Mouse (Mus musculus) cerebellum, postnatal 25 days (tissue): ENCODE results near the gene Olfr874.
A peak's percentile ranks its signal among the peaks of the same experiment; 100 is the strongest.
"Not testable (repeated sequence)": the region's sequence is repeated elsewhere in the genome, so short reads cannot be mapped to it uniquely, and the experiment has no call there.

Source experiments
- DNase-seq, 2 experiments: peaks; one replicate each; pipeline ENCODE4 v3.0.0; 2021; ENCODE audit warnings: mixed read lengths in 2 of 2

Gene Olfr874

DNA sequence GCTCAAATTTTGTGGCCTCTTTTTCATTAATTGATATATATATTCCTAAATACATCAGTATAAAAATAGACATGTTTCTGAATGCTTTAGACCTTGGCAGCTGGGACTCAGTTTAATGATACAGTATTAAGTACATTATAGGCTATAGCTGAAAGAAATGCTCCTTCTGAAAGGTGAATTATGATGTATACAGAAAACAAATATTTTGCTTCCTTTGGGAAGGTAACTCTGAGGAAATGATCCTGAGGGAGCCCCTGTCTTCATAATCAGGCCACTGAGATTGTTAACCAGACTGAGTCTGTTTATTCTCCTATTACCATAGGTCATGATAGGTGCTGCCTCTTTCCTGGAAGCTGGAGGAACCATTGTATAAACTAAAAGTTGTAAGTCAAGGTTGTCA lies at the start of gene Olfr874:
Olfr874 (plus strand) TSS at position 301 of the 400 bp plus-strand sequence.
- no peak for DNase-seq

DNA sequence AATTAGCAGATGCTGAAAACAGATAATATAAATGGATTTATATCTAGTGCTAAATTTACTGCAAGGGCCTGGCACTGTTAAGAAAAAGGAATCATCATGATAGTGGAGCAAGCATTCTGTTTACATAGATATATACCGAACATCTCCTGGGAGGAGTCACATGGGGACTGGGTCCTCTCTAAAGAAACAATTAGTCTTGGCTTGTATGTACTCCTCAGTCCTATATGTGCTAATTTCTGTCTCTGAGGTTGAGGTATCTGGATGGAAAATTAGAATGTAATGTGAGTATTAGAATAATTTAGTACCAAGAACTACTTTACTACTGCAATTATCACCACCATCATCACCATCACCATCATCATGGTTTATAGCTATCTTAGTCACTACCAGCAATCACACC lies 28.8 kb upstream of the Olfr874 start, which contains the start of gene Olfr160:
Olfr160 (minus strand) TSS at position 101 of the 400 bp plus-strand sequence.
- DNase-seq = no peak

DNA sequence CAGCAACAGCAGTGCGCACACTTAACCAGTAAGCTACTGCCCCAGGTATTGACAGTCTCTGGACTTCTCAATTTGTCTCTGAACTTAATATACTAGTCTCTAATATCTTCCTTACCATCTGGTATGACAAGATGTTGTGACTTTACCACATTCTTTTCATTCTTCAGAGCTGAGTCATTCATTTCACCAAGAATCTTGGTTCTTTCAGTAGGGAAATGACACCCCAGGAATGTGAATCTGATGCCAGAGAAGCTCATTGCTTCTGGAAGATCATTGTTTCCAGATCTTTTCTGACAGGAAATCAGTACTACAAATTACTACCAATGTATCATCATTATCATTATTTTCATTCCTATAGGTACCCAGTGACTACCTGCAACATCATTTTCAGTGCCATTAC lies 10.6 kb upstream of the Olfr874 start:
- DNase-seq = no peak

DNA sequence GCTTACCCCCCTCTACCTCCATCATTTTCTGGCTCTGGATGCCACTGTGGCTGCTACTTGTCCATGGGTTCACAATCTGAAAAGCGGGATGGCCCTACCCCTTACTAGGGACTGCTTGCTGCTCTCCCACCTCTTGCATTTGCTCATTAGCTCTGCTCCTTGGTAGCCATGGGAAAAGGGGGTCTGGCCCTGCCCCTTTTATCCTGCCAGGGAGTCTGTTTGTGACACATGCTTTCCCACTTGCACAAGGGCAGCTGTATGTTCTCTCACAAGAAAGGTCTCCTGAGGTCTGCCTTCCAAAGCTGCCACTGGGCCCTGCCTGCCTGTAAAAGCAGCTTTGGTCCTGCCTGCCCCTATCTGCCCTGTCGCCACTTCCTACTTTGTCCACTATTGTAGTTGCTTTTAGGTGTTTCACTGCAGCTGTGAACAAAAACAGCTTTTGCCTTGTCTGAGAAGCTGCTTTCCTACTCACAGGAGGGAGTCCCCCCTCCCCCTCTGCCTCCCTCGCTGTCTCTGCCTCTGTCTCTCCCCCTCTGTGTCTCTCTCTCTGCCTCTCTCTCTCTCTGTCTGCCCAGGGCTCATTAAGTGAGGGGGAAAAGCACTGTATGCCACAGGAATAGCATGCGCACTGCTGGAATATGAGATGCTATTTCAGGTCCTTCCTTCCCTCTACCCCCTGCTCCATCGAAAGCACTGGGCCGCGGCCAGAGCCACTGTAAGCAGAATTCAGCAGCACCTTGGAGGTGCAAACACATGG lies 5.6 kb downstream of the Olfr874 start:
- no peak for DNase-seq

DNA sequence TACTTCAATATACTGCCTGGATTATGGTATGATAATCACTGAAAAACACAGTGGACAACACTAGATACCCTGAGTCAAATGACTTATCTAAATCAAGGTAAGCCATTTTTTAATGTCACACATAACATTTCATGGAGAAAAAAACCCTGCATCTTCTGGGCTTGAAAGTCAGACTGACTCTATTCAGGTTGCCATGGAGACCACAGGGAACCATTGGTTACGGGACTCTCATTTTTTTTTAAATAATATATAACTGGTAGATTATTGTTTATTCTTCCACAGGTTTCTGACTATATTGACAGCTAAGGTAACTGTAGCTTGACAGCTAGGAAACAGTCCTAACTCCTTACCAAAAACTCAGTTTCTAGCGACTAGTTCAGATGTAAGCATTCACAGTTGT lies 6.6 kb downstream of the Olfr874 start:
- no peak for DNase-seq

DNA sequence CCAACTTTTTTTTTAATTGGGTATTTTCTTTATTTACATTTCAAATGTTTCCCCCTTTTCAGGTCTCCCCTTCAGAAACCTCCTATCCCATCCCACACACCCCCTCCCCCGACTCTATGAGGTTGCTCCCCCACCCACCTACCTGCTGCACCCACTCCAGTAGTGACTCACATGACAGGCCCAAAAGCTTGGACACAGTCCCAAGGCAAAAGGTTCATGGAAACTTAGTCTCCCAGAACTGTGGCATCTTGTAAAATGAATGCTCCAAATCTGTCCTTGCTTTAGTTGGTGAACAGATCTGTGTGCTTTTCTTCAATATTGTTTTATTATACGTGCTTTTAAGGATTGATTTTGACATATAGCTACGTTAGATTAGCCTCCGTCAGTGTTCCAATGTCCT lies 7.1 kb downstream of the Olfr874 start:
- no peak for DNase-seq

DNA sequence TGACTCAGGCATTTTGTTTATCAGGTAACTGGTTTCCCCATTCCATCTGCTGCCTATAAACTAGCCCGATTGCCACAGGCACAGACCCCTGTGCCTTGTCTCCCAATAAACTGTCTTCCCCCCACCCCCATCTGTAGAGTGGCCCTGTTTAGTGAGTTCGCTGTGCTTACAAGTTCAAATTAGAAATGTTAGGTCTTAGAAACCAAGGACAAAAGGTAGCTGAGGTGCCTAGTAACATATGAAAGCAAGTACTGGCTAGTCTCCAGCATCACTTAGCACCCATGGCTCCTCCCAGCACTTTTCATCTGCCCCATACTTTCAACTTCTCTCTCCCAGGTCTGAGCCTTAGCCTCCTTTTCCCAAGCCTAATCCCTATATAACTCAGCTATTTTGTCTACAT lies 16.8 kb downstream of the Olfr874 start:
- no peak for DNase-seq

DNA sequence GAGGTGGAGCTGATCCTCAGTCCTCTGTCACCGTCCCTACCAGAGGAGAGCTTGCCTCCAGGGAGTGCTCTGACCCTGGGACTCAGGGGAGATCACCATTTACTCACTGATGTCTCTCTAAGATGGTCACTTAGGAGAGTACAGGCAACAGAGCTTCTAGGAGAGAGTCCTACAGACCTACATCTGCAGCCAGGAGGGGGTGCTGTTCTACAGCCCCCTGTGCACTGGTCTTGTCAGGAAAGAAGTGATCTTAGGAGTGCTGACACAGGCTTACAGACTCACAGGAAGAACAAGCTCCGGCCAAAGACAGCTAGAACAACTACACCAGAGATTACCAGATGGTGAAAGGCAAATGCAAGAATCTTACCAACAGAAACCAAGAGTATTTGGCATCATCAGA lies 17.6 kb downstream of the Olfr874 start:
- no peak for DNase-seq

DNA sequence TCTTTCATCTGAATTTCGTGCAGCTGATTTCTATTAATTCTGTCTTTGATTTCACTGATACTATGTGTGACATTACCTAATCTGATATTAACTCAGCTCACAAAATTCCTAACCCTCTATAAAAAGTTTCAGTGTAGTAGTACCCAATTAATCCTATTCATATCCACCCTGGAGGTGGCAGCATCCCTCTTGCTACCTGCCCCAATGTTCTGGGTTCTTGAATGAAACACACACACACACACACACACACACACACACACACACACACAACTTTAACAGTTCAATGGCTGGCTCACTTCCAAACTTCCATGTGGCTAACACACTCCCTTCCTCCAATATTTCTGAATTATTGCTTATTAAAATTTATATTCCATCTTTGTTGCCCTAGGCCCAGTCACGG lies 25.8 kb downstream of the Olfr874 start:
- DNase-seq = no peak

DNA sequence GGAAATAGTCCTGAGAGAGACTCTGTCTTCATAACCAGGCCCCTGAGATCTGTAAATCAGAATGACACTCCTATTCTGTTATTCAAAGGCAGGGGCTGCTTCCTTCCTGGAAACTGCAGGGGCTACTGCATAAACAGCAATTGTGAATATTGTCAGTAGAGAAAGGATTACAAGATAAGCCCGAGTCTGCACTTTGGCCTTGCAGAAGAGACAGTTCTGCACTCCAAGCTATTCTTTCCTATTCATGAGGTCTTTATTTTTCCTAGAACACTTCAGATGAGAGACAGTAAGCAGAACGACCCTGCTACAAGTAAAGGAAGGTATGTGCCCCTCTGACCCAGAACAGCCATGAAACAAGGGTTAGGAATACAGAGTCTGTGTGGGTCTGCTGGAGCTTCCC lies 26.9 kb downstream of the Olfr874 start, which contains the start of gene Olfr875:
Olfr875 (plus strand) TSS at position 99 of the 400 bp plus-strand sequence.
- no peak for DNase-seq

DNA sequence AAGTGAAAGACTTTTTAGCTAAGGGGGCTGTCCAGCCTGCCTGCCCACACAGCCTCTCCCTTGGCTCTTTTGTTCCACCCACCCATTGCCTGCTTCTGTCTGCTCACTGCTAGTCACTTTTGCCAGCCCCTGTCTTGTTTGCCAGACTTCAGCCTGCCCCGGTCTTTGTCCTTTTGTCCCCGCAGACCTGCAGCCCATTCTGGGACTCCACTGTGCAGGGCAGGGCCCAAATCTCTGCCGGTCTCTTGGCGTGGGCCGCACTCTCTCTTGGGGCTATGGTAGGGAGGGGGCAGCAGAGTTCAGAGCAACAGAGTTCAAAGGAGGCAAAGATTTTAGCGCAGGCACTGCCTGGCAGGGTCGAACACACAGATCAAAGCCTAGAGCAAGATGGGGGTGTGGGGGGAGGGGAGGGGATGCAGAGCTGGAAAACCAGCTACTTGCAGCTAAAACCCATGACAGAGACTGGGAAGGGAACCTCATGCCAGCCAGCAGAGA lies 37.9 kb downstream of the Olfr874 start:
- DNase-seq = peak; percentile 3 to 4

DNA sequence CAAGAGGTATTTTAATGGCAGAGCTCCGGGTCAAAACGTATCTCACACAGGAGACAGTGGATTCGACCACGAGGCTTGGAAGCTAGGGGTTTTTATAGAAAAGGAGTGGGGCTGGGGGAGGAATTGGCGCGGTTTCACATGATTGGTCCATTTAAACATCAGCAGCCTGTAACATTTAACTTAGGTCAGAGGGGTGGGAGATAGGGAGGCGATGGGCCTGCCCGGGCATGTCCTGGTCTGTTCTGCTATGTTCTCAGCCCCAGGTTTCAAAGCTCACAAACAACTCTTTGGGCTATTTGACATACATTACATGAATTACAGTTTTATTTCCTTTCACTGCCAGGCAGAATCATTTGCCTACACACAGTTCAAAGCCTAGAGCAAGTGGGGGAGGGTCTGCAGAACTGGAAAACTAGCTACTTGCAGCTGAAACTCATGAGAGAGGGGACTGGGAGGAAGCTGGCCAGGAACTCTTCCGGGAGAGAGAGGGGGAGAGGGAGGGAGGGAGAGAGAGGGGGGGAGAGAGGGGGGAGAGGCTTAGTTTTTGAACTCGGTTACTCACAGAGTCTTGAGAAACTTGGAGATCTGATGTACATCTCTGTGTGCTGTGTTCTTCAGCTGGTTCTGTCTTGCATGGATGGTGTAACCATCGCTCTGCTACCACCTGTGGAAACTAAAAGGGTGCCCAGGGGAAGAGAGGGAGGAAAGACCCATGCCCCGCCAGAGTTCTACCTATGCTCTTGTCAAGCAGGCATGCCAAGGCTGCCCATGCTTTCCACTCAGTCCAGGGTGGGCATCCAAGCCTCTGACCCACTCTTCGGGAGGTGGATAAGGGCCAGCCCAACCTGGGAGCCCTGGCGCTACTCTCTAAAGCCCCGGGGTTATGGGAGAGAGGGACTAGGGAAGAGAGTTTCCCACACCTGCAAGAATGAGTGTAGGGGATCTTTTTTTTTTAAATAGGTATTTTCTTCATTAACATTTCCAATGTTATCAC lies 38.8 kb downstream of the Olfr874 start:
- not testable (repeated sequence) for DNase-seq

DNA sequence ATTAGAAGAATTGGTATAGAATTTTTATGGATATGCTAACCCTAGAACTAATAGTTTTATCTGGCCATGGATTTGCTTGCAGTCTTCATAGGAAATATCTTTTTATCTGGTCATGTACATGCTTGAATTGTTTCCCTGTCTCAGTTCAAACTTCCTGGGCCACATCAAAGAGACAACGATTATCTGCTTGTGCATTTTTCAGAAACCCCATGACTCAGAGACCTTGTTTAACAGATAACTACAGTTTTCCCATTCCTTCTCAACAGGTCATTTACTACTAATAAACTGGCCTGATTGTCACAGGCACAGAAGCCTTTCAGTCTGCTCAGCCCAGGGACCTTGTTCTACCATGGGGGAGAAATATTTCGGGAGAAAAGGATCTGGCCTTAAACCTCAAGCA lies 41.5 kb downstream of the Olfr874 start:
- no peak for DNase-seq
